Mouse (Mus musculus) frontal cortex, postnatal 25 days (tissue): Measurements from ENCODE around the gene Gpr27.

ENCODE experiments used
- DNase-seq, 2 experiments: peaks; one replicate each; pipeline ENCODE4 v3.0.0; 2022; ENCODE audit warnings: low spot score in 2 of 2

Gene Gpr27

GRCm38 (mm10) chr6:99692206-99692915, at the start of gene Gpr27:
Gpr27 (plus strand) TSS chr6:99692679.
- DNase-seq: no peak

GRCm38 (mm10) chr6:99643439-99644199, 48.9 kb upstream of the Gpr27 start:
- no peak for DNase-seq

- DNase-seq: no peak
Measured at GRCm38 (mm10) chr6:99644386-99644785, 48.1 kb upstream of the Gpr27 start.

GRCm38 (mm10) chr6:99644876-99645275, 47.6 kb upstream of the Gpr27 start:
- DNase-seq: no peak

- no peak for DNase-seq
Measured at GRCm38 (mm10) chr6:99646344-99646743, 46.1 kb upstream of the Gpr27 start.

GRCm38 (mm10) chr6:99649307-99649706, 43.2 kb upstream of the Gpr27 start:
- no peak for DNase-seq

GRCm38 (mm10) chr6:99652341-99652740, 40.1 kb upstream of the Gpr27 start:
- no peak for DNase-seq

GRCm38 (mm10) chr6:99654343-99654742, 38.1 kb upstream of the Gpr27 start:
- DNase-seq: no peak

- DNase-seq: no peak
Measured at GRCm38 (mm10) chr6:99655488-99655887, 37.0 kb upstream of the Gpr27 start.

- no peak for DNase-seq
Measured at GRCm38 (mm10) chr6:99656088-99656487, 36.4 kb upstream of the Gpr27 start.

- no peak for DNase-seq
Measured at GRCm38 (mm10) chr6:99658586-99658985, 33.9 kb upstream of the Gpr27 start.

GRCm38 (mm10) chr6:99660443-99660842, 32.0 kb upstream of the Gpr27 start:
- DNase-seq: no peak

- no peak for DNase-seq
Measured at GRCm38 (mm10) chr6:99663232-99663631, 29.2 kb upstream of the Gpr27 start.

GRCm38 (mm10) chr6:99665457-99666317, 26.8 kb upstream of the Gpr27 start:
- DNase-seq: no peak

- peak in 1 of 2 experiments; percentile 11 for DNase-seq
Measured at GRCm38 (mm10) chr6:99666318-99667171, 25.9 kb upstream of the Gpr27 start, which contains the start of the genes Eif4e3 and Gm20696. Eif4e3 (minus strand) TSS chr6:99666771. Gm20696 (minus strand) TSS chr6:99666797.

- no peak for DNase-seq
Measured at GRCm38 (mm10) chr6:99667290-99667689, 25.2 kb upstream of the Gpr27 start.

- DNase-seq: peak in 1 of 2 experiments; percentile 60
Measured at GRCm38 (mm10) chr6:99669481-99670325, 22.8 kb upstream of the Gpr27 start.

GRCm38 (mm10) chr6:99670481-99671119, 21.9 kb upstream of the Gpr27 start:
- DNase-seq: peak in 1 of 2 experiments; percentile 44

GRCm38 (mm10) chr6:99671768-99672167, 20.7 kb upstream of the Gpr27 start:
- no peak for DNase-seq

GRCm38 (mm10) chr6:99674482-99674881, 18.0 kb upstream of the Gpr27 start:
- DNase-seq: no peak
